26 mouse cellular contexts compared by ENCODE assay signal in the genomic region with DNA sequence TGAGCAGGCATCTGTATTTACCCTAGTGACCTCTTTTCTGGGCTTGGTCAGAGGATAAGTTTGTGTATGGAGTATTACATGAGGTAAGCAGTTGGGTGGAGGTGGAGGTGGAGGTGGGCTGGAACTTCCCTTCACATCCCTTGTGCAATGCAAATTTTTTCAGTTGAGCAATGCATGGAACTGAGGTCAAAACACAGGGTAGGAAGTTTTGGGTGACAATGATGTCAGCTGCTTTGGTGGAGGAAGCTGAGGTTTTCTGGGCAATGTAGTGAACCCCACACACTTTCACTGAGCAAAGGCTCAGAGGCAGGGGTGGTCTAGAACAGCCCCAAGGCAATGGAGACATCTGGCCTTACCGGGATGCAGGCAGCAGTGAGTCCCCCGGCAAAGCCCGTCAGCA. TPM values are rescaled to one million over a fixed set of nuclear protein-coding genes. Genes with fewer than 3 reads are reported as not detected.
DNase-seq lines count a peak whose midpoint lies in the region; ATAC-seq and TF ChIP-seq lines count a peak whose summit lies in the region.
"Had no signal": no experiment of that assay in that cellular context is flagged by ENCODE, and none has a peak within 500 bp of the region (broad histone marks: within the 10 kb centered on the region; RNA-seq: fewer than 3 reads in every experiment).

No protein-coding gene starts in this region.

- no peaks in the 10 kb centered on the region for H3K79me2 ChIP-seq in myocyte (ENCODE audit: control insufficient read depth, insufficient read depth)

- TF ChIP-seq POLR2A in myocyte (IDR thresholded peaks at IDR 0.05; ENCODE audit: insufficient read length, low read depth) = no peak

- H3K36me3 ChIP-seq in myocyte (ENCODE audit: control insufficient read depth, insufficient read depth) = no peaks in the 10 kb centered on the region
- H3K36me3 ChIP-seq: embryonic facial prominence, embryonic 12.5 days; heart, embryonic 15.5 days had no signal

- peak overlapping the region; percentile 35 for H3K4me3 ChIP-seq in myocyte
- H3K4me3 ChIP-seq: embryonic facial prominence, embryonic 12.5 days; erythroblast, embryonic 14.5 days; forebrain, embryonic 13.5 days; heart, adult 2 months; heart, embryonic 15.5 days; hindbrain, embryonic 10.5 days; limb, embryonic 15.5 days; megakaryocyte, embryonic 14.5 days; neural tube, embryonic 13.5 days had no signal

- ATAC-seq in hematopoietic stem cell, adult 5-6 weeks (replicated peaks in 1 of 2; ENCODE audit: insufficient read depth in 1 of 2, low FRiP score in 2 of 2, low TSS enrichment in 1 of 2, low read depth in 1 of 2, poor library complexity in 2 of 2, severe bottlenecking in 2 of 2) = peak; percentile 14 to 47; a peak in 3 of 4 replicates
- ATAC-seq: forebrain, embryonic 13.5 days; hindbrain, postnatal 0 days had no signal

- H3ac ChIP-seq in myocyte (ENCODE audit: control insufficient read depth, insufficient read length) = no peak overlapping the region

- peak; percentile 73 for DNase-seq in 416B (ENCODE audit: low read depth)
- peak; percentile 53 to 54 for DNase-seq in B cell, adult 2 months
- no peak for DNase-seq in heart, adult 8-10 months (ENCODE audit: low spot score)
- no peak for DNase-seq in cerebellum, adult 8-10 months
- DNase-seq in embryo, embryonic 10 days (ENCODE audit: low spot score) = no peak
- DNase-seq: adrenal gland, postnatal 36 days; gastrocnemius, postnatal 14 days; kidney, adult 18-20 months; kidney, postnatal 14 days; lung, adult 2 months; spleen, adult 18-20 months had no signal

- H3K4me2 ChIP-seq in myocyte (ENCODE audit: low read depth) = peak overlapping the region; percentile 58
- H3K4me2 ChIP-seq: embryonic facial prominence, embryonic 12.5 days; forebrain, embryonic 13.5 days; heart, embryonic 15.5 days; limb, embryonic 15.5 days; neural tube, embryonic 13.5 days had no signal

- H3K27me3 ChIP-seq in myocyte (ENCODE audit: control insufficient read depth, insufficient read depth, insufficient read length) = peaks cover 5% of the 10 kb centered on the region

TF ChIP-seq in myocyte, 11 proteins besides CTCF, POLR2A, EP300 and RAD21:
- no peak for TF ChIP-seq MAX (IDR thresholded peaks at IDR 0.05; ENCODE audit: low read depth)
- no peak for TF ChIP-seq POLR2AphosphoS2 (IDR thresholded peaks at IDR 0.05; ENCODE audit: insufficient read length, low read depth)
- no peak for TF ChIP-seq REST (IDR thresholded peaks at IDR 0.05; ENCODE audit: insufficient read depth, insufficient read length)

RNA-seq across cellular contexts. Expression of gene Slc2a6, which starts 2.3 kb away (rescaled TPM):
- 1.2 and 5.8 TPM in 2 replicates for total RNA-seq in hematopoietic stem cell, adult 5-6 weeks (2017)
- polyA plus RNA-seq in myocyte (2012; fragmentation: generic; extraction: Trizol) = 102 TPM
- 1 to 10 TPM in 1 of 4 experiments, under 1 TPM in 3; 0.27 to 1.5 (median 0.56) TPM for total RNA-seq in heart, adult 8-10 months (2022)

RNA-seq across cellular contexts. Expression of gene Cacfd1, which starts 15.8 kb away (rescaled TPM):
- total RNA-seq in hematopoietic stem cell, adult 5-6 weeks (2017) = 5.8 and 7.4 TPM in 2 replicates
- 22.8 TPM for polyA plus RNA-seq in myocyte (2012; fragmentation: generic; extraction: Trizol)
- total RNA-seq in heart, adult 8-10 months (2022) = 10 to 100 TPM; 44.4 to 51.6 (median 48.5) TPM

RNA-seq across cellular contexts. Expression of gene Mymk, which starts 46.4 kb away (rescaled TPM):
- not detected in 2 replicates for total RNA-seq in hematopoietic stem cell, adult 5-6 weeks (2017)
- 1,410 TPM for polyA plus RNA-seq in myocyte (2012; fragmentation: generic; extraction: Trizol)
- total RNA-seq in heart, adult 8-10 months (2022) = not detected
- total RNA-seq: adrenal gland, postnatal 36 days; heart, adult 2 months; hindbrain, postnatal 0 days; MEL had no signal
- polyA plus RNA-seq: erythroblast, embryonic 14.5 days; forebrain, embryonic 13.5 days had no signal

RNA-seq across cellular contexts. Expression of gene Adamts13, which starts 52.3 kb away (rescaled TPM):
- total RNA-seq in hematopoietic stem cell, adult 5-6 weeks (2017) = not detected in 2 replicates
- not detected for polyA plus RNA-seq in myocyte (2012; fragmentation: generic; extraction: Trizol)
- total RNA-seq in heart, adult 8-10 months (2022) = not detected
- total RNA-seq: adrenal gland, postnatal 36 days; gastrocnemius, postnatal 14 days; heart, adult 2 months; hindbrain, postnatal 0 days; midbrain, postnatal 0 days had no signal
- polyA plus RNA-seq: cerebellum, adult 2 months; embryonic facial prominence, embryonic 12.5 days; erythroblast, embryonic 14.5 days; forebrain, embryonic 13.5 days; heart, adult 2 months; heart, embryonic 15.5 days; hindbrain, embryonic 10.5 days; hindbrain, postnatal 0 days; limb, embryonic 15.5 days; midbrain, postnatal 0 days; neural tube, embryonic 13.5 days had no signal

RNA-seq across cellular contexts. Expression of gene Adamtsl2, which starts 53.6 kb away (rescaled TPM):
- 2.3 TPM in 1 of 2 replicates, not detected in the other for total RNA-seq in hematopoietic stem cell, adult 5-6 weeks (2017)
- 17.6 TPM for polyA plus RNA-seq in myocyte (2012; fragmentation: generic; extraction: Trizol)
- 1 to 10 TPM; 4.4 to 6.6 (median 5.1) TPM for total RNA-seq in heart, adult 8-10 months (2022)
- total RNA-seq: MEL had no signal
- polyA plus RNA-seq: erythroblast, embryonic 14.5 days had no signal

Comparison
In these comparisons a context has a peak if more than half of its experiments do, and no peak if none do; other contexts are left out.
1. DNase-seq: peak in 416B (single experiment) and B cell, adult 2 months (2 of 2); none in heart, adult 8-10 months (single experiment), cerebellum, adult 8-10 months (single experiment) and embryo, embryonic 10 days (single experiment).